Mouse (Mus musculus): ENCODE data around the gene Anxa6. TPM values are rescaled to one million over a fixed set of nuclear protein-coding genes. Genes with fewer than 3 reads are reported as not detected.

The Anxa6 gene
- polyA plus RNA-seq (2017; shearing (Covaris generic)): 554 TPM

GRCm38 (mm10) chr11:55033040-55033660 is at the start of gene Anxa6:
TSS of gene Anxa6 (minus strand) at chr11:55033445.

GRCm38 (mm10) chr11:55077331-55078231 is 44.3 kb upstream of the Anxa6 start, which contains the start of gene Ccdc69:
TSS of gene Ccdc69 (minus strand) at chr11:55078131.

GRCm38 (mm10) chr11:54962810-54963209 is 70.4 kb downstream of the Anxa6 start, which contains the start of gene Tnip1:
TSS of gene Tnip1 (minus strand) at chr11:54962917.

Other genes starting within 250 kb of the Anxa6 start
- gene Cdc42se2, start 245.8 kb downstream of the Anxa6 start, polyA plus RNA-seq (2017; shearing (Covaris generic)): 536 TPM
- gene Lyrm7, start 172.5 kb downstream of the Anxa6 start, polyA plus RNA-seq (2017; shearing (Covaris generic)): 6.7 TPM
- gene Hint1, start 167.1 kb downstream of the Anxa6 start, polyA plus RNA-seq (2017; shearing (Covaris generic)): 366 TPM
- 1.5 TPM for gene Gpx3, start 131.0 kb downstream of the Anxa6 start, polyA plus RNA-seq (2017; shearing (Covaris generic))
- gene Tnip1, start 70.5 kb downstream of the Anxa6 start, polyA plus RNA-seq (2017; shearing (Covaris generic)): 172 TPM
- 69.1 TPM for gene Ccdc69, start 44.7 kb upstream of the Anxa6 start, polyA plus RNA-seq (2017; shearing (Covaris generic))
- gene Gm2a, start 64.7 kb upstream of the Anxa6 start, polyA plus RNA-seq (2017; shearing (Covaris generic)): 104 TPM
- gene Slc36a3, start 118.3 kb upstream of the Anxa6 start, polyA plus RNA-seq (2017; shearing (Covaris generic)): 0.46 TPM
- not detected for gene Slc36a2, start 151.6 kb upstream of the Anxa6 start, polyA plus RNA-seq (2017; shearing (Covaris generic))
- 2.3 TPM for gene Slc36a1, start 170.9 kb upstream of the Anxa6 start, polyA plus RNA-seq (2017; shearing (Covaris generic))

Data from CD4-positive, CD25-positive, alpha-beta regulatory T cell, adult 9 weeks (primary cell).